Mouse (Mus musculus) layer of hippocampus, adult 2 months (tissue): ENCODE measurements at regions not wholly inside any gene's neighbourhood (a gene's known extent, or its start where the extent isn't known, plus 50 kb on each side); places are given as distances from the start of the nearest gene placed in this dataset.
A peak's percentile ranks its signal among the peaks of the same experiment; 100 is the strongest.

ENCODE experiments used
- DNase-seq, 2 experiments: peaks; one replicate each; pipeline ENCODE4 v3.0.0; 2022; ENCODE audit warnings: low spot score in 2 of 2
- H3K27ac ChIP-seq: fragments of 200-600 bp; 2 replicates; pipeline ENCODE4 v1.8.1; 2022
- H3K4me3 ChIP-seq: fragments of 200-600 bp; 2 replicates; pipeline ENCODE4 v1.8.1; 2022; ENCODE audit warnings: mild to moderate bottlenecking
- CTCF ChIP-seq: fragments of 200-600 bp; conservative IDR thresholded peaks from 2 replicates; pipeline ENCODE4 v1.8.1; 2022; ENCODE audit warnings: antibody characterized with exemption, mild to moderate bottlenecking, moderate library complexity

DNA sequence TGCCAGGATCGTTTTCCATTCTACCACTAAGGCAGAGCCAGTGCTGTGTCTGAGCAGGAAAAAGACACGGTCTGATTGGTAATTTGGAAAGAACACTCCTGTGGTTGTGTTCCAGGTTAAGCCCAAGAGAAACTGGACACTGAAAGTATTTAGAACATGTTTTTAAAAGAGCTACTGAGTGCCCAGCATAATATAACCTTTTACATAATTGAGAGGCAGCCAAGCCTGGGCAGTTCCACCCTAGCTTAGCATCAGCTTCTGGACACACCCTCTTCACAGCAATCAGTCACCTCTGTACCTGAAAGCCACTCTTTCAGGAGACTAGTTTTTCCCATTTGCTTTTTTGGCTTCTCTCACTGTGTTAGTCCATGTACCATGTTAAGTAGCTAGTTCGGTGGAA is 1379.4 kb upstream of the A1bg start:
- TF ChIP-seq CTCF: no peak
- DNase-seq: no peak
- Histone ChIP-seq H3K4me3 (no peak overlapping the region), H3K27ac (no peak overlapping the region)

GRCm38 (mm10) chr15:62301567-62301966 is 1378.8 kb upstream of the A1bg start:
- TF ChIP-seq CTCF: no peak
- DNase-seq: no peak
- H3K27ac ChIP-seq: no peak overlapping the region

DNA sequence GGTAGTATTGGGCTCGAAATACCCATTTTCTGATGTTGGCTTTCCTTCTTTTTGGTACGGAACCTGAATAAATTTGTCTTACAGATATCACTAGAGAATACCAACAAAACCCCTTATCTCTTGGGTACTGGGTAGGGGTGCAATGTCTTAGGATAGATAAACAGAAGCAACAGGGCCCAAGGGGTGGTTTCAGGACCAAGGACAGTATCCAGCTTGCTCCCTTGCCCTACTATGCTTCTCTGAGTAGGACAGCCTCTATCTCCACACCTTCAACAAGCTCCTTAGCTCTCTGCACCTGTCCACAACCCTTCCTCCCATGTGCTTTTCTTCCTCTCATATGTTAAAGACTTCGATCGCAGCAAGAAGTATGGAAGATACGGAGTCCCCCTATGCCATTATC is 1374.3 kb upstream of the A1bg start:
- no peak overlapping the region for H3K27ac ChIP-seq
- DNase-seq: no peak
- no peak overlapping the region for H3K4me3 ChIP-seq
- no peak for TF ChIP-seq CTCF

More at GRCm38 (mm10) chr15:62301567-62301966, 1378.8 kb upstream of the A1bg start:
- H3K4me3 ChIP-seq: no peak overlapping the region

DNA sequence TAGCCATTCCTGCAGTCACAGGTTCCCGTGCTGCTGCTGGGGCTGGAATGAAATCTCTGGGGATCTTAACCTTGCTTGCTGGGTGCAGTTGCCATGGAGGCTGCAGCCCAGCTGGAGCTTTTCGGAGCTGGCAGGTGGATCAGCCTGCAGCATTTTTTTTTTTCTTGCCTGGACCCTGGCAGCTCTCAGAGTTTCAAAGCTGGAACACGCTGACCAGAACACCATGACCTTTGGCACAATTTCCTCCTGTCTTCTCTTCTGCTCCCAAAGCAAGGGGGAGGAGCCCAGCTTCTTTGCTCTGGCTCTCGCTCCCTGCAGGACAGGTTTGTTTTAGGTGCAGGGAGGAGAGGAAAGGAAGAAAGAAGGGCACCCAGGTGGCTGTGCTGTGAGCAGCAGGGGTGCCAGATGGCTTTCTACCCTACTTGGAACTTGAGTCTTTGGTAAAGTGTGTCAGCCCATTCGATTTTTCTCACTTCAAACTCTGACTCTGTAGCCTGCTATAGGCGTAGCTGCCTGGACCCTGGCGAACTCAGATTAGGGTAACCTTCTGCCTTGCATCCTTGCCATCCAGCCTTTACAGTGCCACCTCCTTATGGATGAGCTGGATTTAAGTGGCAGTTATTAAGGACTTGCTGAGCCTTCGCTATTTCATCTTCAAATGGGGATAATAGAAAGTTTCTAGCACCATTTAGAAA is 1372.6 kb upstream of the A1bg start:
- TF ChIP-seq CTCF: no peak
- no peak overlapping the region; the same call in 1 of the 2 replicates for H3K4me3 ChIP-seq
- H3K27ac ChIP-seq: no peak overlapping the region
- peak; percentile 21 to 31 for DNase-seq

- DNase-seq: no peak
- no peak overlapping the region for H3K4me3 ChIP-seq
- H3K27ac ChIP-seq: no peak overlapping the region
- TF ChIP-seq CTCF: no peak
Measured at GRCm38 (mm10) chr15:62294786-62295185, 1372.0 kb upstream of the A1bg start.

- DNase-seq: no peak
- TF ChIP-seq CTCF: no peak
- H3K27ac ChIP-seq: no peak overlapping the region
- H3K4me3 ChIP-seq: no peak overlapping the region
Measured at GRCm38 (mm10) chr15:62292876-62293275, 1370.1 kb upstream of the A1bg start.

GRCm38 (mm10) chr15:62290687-62291086 is 1367.9 kb upstream of the A1bg start:
- Histone ChIP-seq H3K4me3 (no peak overlapping the region), H3K27ac (no peak overlapping the region)
- DNase-seq: no peak

DNA sequence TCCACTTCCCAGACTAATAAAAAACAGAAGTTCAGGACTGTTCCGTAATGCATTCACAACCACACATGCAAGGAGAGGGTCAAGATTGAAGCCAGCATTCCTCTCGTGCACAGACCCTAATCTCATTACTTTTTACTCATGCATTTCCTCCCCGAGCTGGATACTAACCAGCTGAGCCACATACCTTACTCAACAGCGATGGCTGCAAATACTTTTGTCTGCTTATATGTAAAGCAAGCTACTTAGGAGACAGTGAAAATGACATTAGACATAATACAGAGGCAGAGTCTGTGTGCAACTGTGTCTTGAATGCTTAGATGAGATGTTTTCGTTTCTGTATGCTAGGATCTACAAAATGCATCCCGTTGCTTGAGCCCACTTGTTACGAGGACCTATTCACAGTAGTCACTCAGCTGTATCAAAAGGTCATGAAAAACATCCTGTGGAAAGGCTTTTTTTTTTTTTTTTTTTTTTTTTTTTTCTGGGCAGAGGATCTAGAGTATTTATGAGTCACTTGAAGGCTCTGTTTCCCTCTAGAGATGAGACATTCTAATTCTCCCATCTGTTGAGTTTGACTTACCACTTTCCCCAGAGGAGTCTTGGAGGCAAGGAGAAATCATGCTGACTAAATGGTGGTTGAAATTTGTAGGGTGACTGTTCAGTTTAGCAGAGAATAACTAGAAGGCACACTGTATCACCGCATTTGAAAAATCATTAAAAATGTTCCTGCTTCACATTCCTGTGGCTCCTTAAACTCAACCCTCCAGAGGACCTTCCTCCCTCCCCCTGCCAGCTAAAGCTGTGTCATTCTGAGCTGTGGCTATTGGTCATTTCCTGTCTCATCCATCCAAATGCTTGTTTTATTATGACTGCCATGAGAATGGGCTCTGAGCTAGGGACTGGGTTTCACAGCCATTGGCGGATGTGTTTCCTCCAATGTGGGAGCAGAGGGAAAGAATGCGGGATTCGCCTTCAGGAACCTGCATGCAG is 1364.1 kb upstream of the A1bg start:
- no peak for TF ChIP-seq CTCF
- H3K4me3 ChIP-seq: no peak overlapping the region
- DNase-seq: no peak
- H3K27ac ChIP-seq: no peak overlapping the region

More at GRCm38 (mm10) chr15:62290687-62291086, 1367.9 kb upstream of the A1bg start:
- no peak for TF ChIP-seq CTCF

GRCm38 (mm10) chr15:62284606-62285531 is 1362.1 kb upstream of the A1bg start:
- Histone ChIP-seq H3K4me3 (no peak overlapping the region), H3K27ac (no peak overlapping the region)
- no peak for TF ChIP-seq CTCF
- no peak for DNase-seq

GRCm38 (mm10) chr15:62283661-62284429 is 1361.0 kb upstream of the A1bg start:
- Histone ChIP-seq H3K4me3 (no peak overlapping the region), H3K27ac (no peak overlapping the region)
- no peak for DNase-seq
- TF ChIP-seq CTCF: no peak

- TF ChIP-seq CTCF: no peak
- Histone ChIP-seq H3K4me3 (no peak overlapping the region), H3K27ac (no peak overlapping the region)
- DNase-seq: no peak
Measured at GRCm38 (mm10) chr15:62282646-62283045, 1359.8 kb upstream of the A1bg start.

GRCm38 (mm10) chr15:62282116-62282515 is 1359.3 kb upstream of the A1bg start:
- H3K4me3 ChIP-seq: no peak overlapping the region
- no peak for TF ChIP-seq CTCF
- no peak overlapping the region for H3K27ac ChIP-seq
- no peak for DNase-seq
